Mouse (Mus musculus) E14TG2a.4 (cell line): ENCODE measurements around the gene Ube2h.

ENCODE experiments used
- CTCF ChIP-seq: conservative IDR thresholded peaks from 2 replicates; pipeline ENCODE4 v1.5.1; 2014; ENCODE audit warnings: low read length
- NANOG ChIP-seq: IDR thresholded peaks from 2 replicates; pipeline ENCODE4 v1.6.1; 2014; ENCODE audit warnings: borderline replicate concordance, low read length, mixed read lengths
- POU5F1 ChIP-seq: IDR thresholded peaks from 2 replicates; pipeline ENCODE4 v1.6.1; 2014; ENCODE audit warnings: low read length, borderline replicate concordance

- no peak for TF ChIP-seq CTCF
- no peak for TF ChIP-seq NANOG
- no peak for TF ChIP-seq POU5F1
Observed at GRCm38 (mm10) chr6:30351290-30351689, 47.0 kb upstream of the Ube2h start.
